Mouse (Mus musculus) liver, postnatal 0 days (tissue): Measurements from ENCODE around the gene Parp12.

Source experiments
- CTCF ChIP-seq: sonication (generic); IDR thresholded peaks from 2 replicates; pipeline ENCODE4 v1.5.1; 2016; ENCODE audit warnings: antibody characterized with exemption, low read depth
- EP300 ChIP-seq: IDR thresholded peaks from 2 replicates; pipeline ENCODE4 v1.6.1; 2016; ENCODE audit warnings: antibody characterized with exemption, low read depth, mild to moderate bottlenecking

DNA sequence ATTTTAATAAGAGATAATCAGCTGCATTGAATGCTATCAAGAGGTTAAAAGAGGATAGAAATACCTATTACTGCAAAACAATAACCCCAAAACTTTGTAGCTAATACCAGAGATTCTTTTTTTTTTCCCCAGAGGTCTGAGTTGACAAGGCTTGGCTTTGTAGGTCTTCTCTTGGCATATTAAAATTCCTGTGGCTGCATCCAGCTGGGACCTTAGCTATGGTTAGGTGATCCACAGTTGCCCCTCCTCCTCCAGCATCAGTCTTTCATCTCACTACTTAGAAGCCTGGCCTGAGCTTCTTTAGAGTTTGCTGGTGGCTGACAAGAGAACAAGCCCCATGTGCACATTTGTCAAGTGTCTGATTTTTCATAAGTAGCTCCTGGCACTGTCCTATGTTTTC lies 6.6 kb upstream of the Parp12 start:
- no peak for TF ChIP-seq EP300
- no peak for TF ChIP-seq CTCF
